Mouse (Mus musculus) heart, postnatal 14 days (tissue): Measurements from ENCODE around the gene Ano1. TPM values are rescaled to one million over a fixed set of nuclear protein-coding genes. Genes with fewer than 3 reads are reported as not detected.

Experiments used
- DNase-seq, 2 experiments: peaks; one replicate each; pipeline ENCODE4 v3.0.0; 2021 to 2022
- intact Hi-C: fragments of 180-260 bp; cut with DNase I; formaldehyde crosslinking; loops from one replicate; pipeline ENCODE4 v1.15.1; 2025
- total RNA-seq, 2 experiments: library from RNA; stranded (reverse); gene quantifications; 2 replicates each; pipeline ENCODE4 v1.2.3; 2021

Ano1 gene
- total RNA-seq, 2 experiments from 2014 or later = 18.8 to 22.6 TPM

- intact Hi-C loops = no loop called here
- no peak for DNase-seq
Observed at GRCm38 (mm10) chr7:144554123-144554472, 197.7 kb downstream of the Ano1 start.

- intact Hi-C loops = loop anchor here (2.0 kb wide), 1 partner anchor 27 kb away; no protein-coding TSS in a partner anchor
- DNase-seq = peak; percentile 99 to 100
Observed at GRCm38 (mm10) chr7:144553237-144554122, 198.3 kb downstream of the Ano1 start, which contains the start of gene Ppfia1. Gene Ppfia1, minus strand, starts transcription at chr7:144553729.

- DNase-seq = no peak
- intact Hi-C loops = loop anchor here (2.0 kb wide), 1 partner anchor 29 kb away; no protein-coding TSS in a partner anchor
Observed at GRCm38 (mm10) chr7:144552274-144552673, 199.5 kb downstream of the Ano1 start.

DNA sequence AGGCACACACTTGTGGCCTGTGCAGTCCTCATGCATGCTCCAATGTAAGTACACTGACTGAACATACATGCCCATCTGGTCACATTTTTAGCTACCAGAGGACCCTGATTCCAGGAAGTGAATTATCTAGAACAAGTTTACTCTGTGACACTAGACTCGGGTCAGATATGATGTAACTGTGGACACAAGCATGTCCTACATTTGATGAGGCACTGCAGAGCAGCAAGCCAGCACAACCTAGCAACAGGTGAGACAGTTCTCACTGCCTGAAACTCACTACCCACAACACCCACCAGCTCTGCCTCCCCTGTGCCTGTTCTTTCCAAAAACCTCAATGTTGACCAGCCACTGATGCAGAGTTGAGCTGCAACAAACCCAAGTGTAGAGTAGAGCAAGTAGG is 201.0 kb downstream of the Ano1 start:
- no peak for DNase-seq
- intact Hi-C loops = no loop called here

DNA sequence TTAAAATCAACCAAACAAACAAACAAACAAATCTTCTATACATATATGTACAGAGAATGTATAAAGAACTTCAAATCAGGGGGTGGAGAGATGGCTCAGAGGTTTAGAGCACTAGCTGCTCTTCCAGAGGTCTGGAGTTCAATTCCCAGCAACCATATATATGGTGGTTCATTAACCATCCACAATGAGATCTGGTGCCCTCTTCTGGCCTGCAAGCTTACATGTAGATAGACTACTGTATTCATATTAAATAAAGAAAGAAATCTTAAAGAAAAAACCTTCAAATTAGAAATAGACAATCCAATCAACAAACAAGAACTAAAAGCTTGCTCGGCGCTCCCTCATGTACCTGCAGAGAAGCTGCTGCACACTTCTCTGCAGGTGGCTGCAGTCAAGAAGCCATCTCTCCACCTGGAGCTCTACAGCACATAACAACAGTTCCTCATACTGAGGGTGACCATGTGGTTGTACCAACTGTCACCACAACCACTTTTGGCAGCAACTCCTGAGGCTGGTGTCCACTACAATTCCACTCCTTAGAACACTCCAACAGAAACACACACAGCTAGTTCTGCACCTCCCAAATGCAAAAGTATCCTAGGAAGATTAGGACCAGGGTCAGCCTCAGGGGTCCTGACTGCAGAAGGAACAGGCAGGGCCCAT is 201.7 kb downstream of the Ano1 start:
- no peak for DNase-seq
- intact Hi-C loops = no loop called here

DNA sequence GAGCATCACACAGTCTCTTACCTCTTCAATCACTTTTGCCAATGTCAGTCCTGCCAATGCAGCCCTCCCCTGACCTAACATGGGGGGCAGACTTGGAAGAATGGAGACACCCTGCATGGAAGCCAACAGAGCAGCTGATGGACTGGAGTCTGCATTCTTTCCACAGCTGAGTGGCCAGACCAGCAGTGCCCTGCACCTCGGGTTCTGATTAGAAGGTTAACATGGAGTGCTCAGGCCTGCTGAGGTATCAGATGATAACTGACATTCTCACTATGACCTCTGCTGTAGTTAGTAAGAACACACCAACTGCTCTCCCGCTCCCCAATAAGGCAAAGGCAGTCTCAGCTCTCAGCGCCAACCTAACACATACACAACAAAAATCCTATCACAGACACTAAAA is 206.5 kb downstream of the Ano1 start:
- DNase-seq = peak; percentile 46 to 48
- intact Hi-C loops = no loop called here

GRCm38 (mm10) chr7:144541351-144541750 is 210.4 kb downstream of the Ano1 start:
- intact Hi-C loops = no loop called here

GRCm38 (mm10) chr7:144539146-144539545 is 212.6 kb downstream of the Ano1 start:
- intact Hi-C loops = no loop called here
- no peak for DNase-seq

More at GRCm38 (mm10) chr7:144541351-144541750, 210.4 kb downstream of the Ano1 start:
- DNase-seq = no peak

Other genes with a start within 250 kb of the Ano1 start
- 10 to 100 TPM; 46.3 to 54.8 TPM for gene Ppfia1, start 198.2 kb downstream of the Ano1 start, total RNA-seq
- gene Fadd, start 169.5 kb downstream of the Ano1 start, total RNA-seq = 1 to 10 TPM; 7.0 to 7.2 TPM
- gene Fgf3, start 86.1 kb upstream of the Ano1 start, total RNA-seq = not detected
- gene Fgf4, start 95.4 kb upstream of the Ano1 start, total RNA-seq = not detected
- not detected for gene Fgf15, start 144.6 kb upstream of the Ano1 start, total RNA-seq
- gene LTO1, start 163.1 kb upstream of the Ano1 start, total RNA-seq = 10 to 100 TPM; 14.0 to 14.3 TPM
- 10 to 100 TPM; 37.2 to 58.8 TPM for gene Ccnd1, start 188.0 kb upstream of the Ano1 start, total RNA-seq